Mouse (Mus musculus): ENCODE measurements around the gene Bod1l. TPM values are rescaled to one million over a fixed set of nuclear protein-coding genes. Genes with fewer than 3 reads are reported as not detected.
A peak's percentile ranks its signal among the peaks of the same experiment; 100 is the strongest.

The Bod1l gene
- polyA plus RNA-seq, 1 experiment from 2014 or later = 35.3 TPM

- Histone ChIP-seq H3K9ac (replicated peaks; ENCODE audit: low read depth, low read length) (no peak within 1 kb of the TSS), H3K36me3 (ENCODE audit: control insufficient read depth, insufficient read depth, low read length) (no peaks in the 10 kb centered on the region), H3K27me3 (ENCODE audit: control insufficient read depth, insufficient read depth, low read length) (peaks cover 73% of the 10 kb centered on the region), H3K4me3 (ENCODE audit: low read depth, low read length) (peak within 1 kb of the TSS; percentile 23), H3K4me1 (ENCODE audit: control insufficient read depth, insufficient read depth, low read length) (peaks cover 19% of the 10 kb centered on the region), H3K27ac (ENCODE audit: low read depth, low read length) (no peak within 1 kb of the TSS), H3K4me2 (ENCODE audit: low read depth, low read length) (peak within 1 kb of the TSS; percentile 37), H3K9me3 (ENCODE audit: control insufficient read depth, low read length) (no peaks in the 10 kb centered on the region)
- peak; percentile 14; the same call in 1 of the 2 replicates for ATAC-seq (ENCODE audit: low read depth)
- WGBS = under 1% methylated on average over 77 of the region's 79 CpGs
Measured at GRCm38 (mm10) chr5:41763731-41764721, 80.1 kb downstream of the Bod1l start, which contains the start of gene Nkx3-2. Nkx3-2 (minus strand) TSS chr5:41764501.

- Histone ChIP-seq H3K9ac (replicated peaks; ENCODE audit: low read depth, low read length) (no peak overlapping the region), H3K4me3 (ENCODE audit: low read depth, low read length) (peak overlapping the region; percentile 23), H3K4me2 (ENCODE audit: low read depth, low read length) (peak overlapping the region; percentile 37), H3K27me3 (ENCODE audit: control insufficient read depth, insufficient read depth, low read length) (peaks cover 74% of the 10 kb centered on the region), H3K4me1 (ENCODE audit: control insufficient read depth, insufficient read depth, low read length) (peaks cover 19% of the 10 kb centered on the region), H3K9me3 (ENCODE audit: control insufficient read depth, low read length) (no peaks in the 10 kb centered on the region), H3K27ac (ENCODE audit: low read depth, low read length) (no peak overlapping the region), H3K36me3 (ENCODE audit: control insufficient read depth, insufficient read depth, low read length) (no peaks in the 10 kb centered on the region)
- WGBS = under 1% methylated on average over 41 of the region's 41 CpGs
- 0 out of 2 replicates have a peak, but pooled peaks have one; percentile 13 for ATAC-seq (ENCODE audit: low read depth)
Measured at GRCm38 (mm10) chr5:41762947-41763730, 81.0 kb downstream of the Bod1l start.

- no peak overlapping the region for H3K4me3 ChIP-seq (ENCODE audit: low read depth, low read length)
- H3K36me3 ChIP-seq (ENCODE audit: control insufficient read depth, insufficient read depth, low read length) = no peaks in the 10 kb centered on the region
- H3K27ac ChIP-seq (ENCODE audit: low read depth, low read length) = no peak overlapping the region
- H3K9ac ChIP-seq (replicated peaks; ENCODE audit: low read depth, low read length) = no peak overlapping the region
- H3K27me3 ChIP-seq (ENCODE audit: control insufficient read depth, insufficient read depth, low read length) = peaks cover 79% of the 10 kb centered on the region
- H3K4me2 ChIP-seq (ENCODE audit: low read depth, low read length) = no peak overlapping the region
- 2% methylated on average over 27 of the region's 27 CpGs for WGBS
- no peaks in the 10 kb centered on the region for H3K9me3 ChIP-seq (ENCODE audit: control insufficient read depth, low read length)
- ATAC-seq (ENCODE audit: low read depth) = no peak
- peaks cover 17% of the 10 kb centered on the region for H3K4me1 ChIP-seq (ENCODE audit: control insufficient read depth, insufficient read depth, low read length)
Measured at GRCm38 (mm10) chr5:41762141-41762946, 81.8 kb downstream of the Bod1l start.

GRCm38 (mm10) chr5:41761509-41762140 lies 82.5 kb downstream of the Bod1l start:
- WGBS = under 1% methylated on average over 56 of the region's 56 CpGs
- ATAC-seq (ENCODE audit: low read depth) = no peak
- Histone ChIP-seq H3K27me3 (ENCODE audit: control insufficient read depth, insufficient read depth, low read length) (peaks cover 81% of the 10 kb centered on the region), H3K4me3 (ENCODE audit: low read depth, low read length) (no peak overlapping the region), H3K4me2 (ENCODE audit: low read depth, low read length) (no peak overlapping the region), H3K27ac (ENCODE audit: low read depth, low read length) (no peak overlapping the region), H3K9me3 (ENCODE audit: control insufficient read depth, low read length) (no peaks in the 10 kb centered on the region), H3K9ac (replicated peaks; ENCODE audit: low read depth, low read length) (no peak overlapping the region), H3K36me3 (ENCODE audit: control insufficient read depth, insufficient read depth, low read length) (no peaks in the 10 kb centered on the region), H3K4me1 (ENCODE audit: control insufficient read depth, insufficient read depth, low read length) (peaks cover 14% of the 10 kb centered on the region)

- Histone ChIP-seq H3K4me1 (ENCODE audit: control insufficient read depth, insufficient read depth, low read length) (peaks cover 14% of the 10 kb centered on the region), H3K27ac (ENCODE audit: low read depth, low read length) (no peak overlapping the region), H3K36me3 (ENCODE audit: control insufficient read depth, insufficient read depth, low read length) (no peaks in the 10 kb centered on the region), H3K9ac (replicated peaks; ENCODE audit: low read depth, low read length) (no peak overlapping the region), H3K9me3 (ENCODE audit: control insufficient read depth, low read length) (no peaks in the 10 kb centered on the region), H3K4me3 (ENCODE audit: low read depth, low read length) (no peak overlapping the region), H3K4me2 (ENCODE audit: low read depth, low read length) (no peak overlapping the region), H3K27me3 (ENCODE audit: control insufficient read depth, insufficient read depth, low read length) (peaks cover 76% of the 10 kb centered on the region)
- WGBS = 2% methylated on average over 22 of the region's 22 CpGs
- ATAC-seq (ENCODE audit: low read depth) = no peak
Measured at GRCm38 (mm10) chr5:41760831-41761508, 83.1 kb downstream of the Bod1l start.

GRCm38 (mm10) chr5:41760071-41760470 lies 84.0 kb downstream of the Bod1l start:
- WGBS = 3% methylated on average over 8 of the region's 8 CpGs
- H3K4me1 ChIP-seq (ENCODE audit: control insufficient read depth, insufficient read depth, low read length) = peaks cover 14% of the 10 kb centered on the region
- peaks cover 77% of the 10 kb centered on the region for H3K27me3 ChIP-seq (ENCODE audit: control insufficient read depth, insufficient read depth, low read length)
- no peak for ATAC-seq (ENCODE audit: low read depth)
- no peak overlapping the region for H3K27ac ChIP-seq (ENCODE audit: low read depth, low read length)
- H3K4me3 ChIP-seq (ENCODE audit: low read depth, low read length) = no peak overlapping the region
- H3K9me3 ChIP-seq (ENCODE audit: control insufficient read depth, low read length) = no peaks in the 10 kb centered on the region
- no peak overlapping the region for H3K4me2 ChIP-seq (ENCODE audit: low read depth, low read length)
- H3K36me3 ChIP-seq (ENCODE audit: control insufficient read depth, insufficient read depth, low read length) = no peaks in the 10 kb centered on the region
- no peak overlapping the region for H3K9ac ChIP-seq (replicated peaks; ENCODE audit: low read depth, low read length)

- Histone ChIP-seq H3K9ac (replicated peaks; ENCODE audit: low read depth, low read length) (no peak overlapping the region), H3K9me3 (ENCODE audit: control insufficient read depth, low read length) (no peaks in the 10 kb centered on the region), H3K4me3 (ENCODE audit: low read depth, low read length) (no peak overlapping the region), H3K27me3 (ENCODE audit: control insufficient read depth, insufficient read depth, low read length) (peaks cover 75% of the 10 kb centered on the region), H3K27ac (ENCODE audit: low read depth, low read length) (no peak overlapping the region), H3K36me3 (ENCODE audit: control insufficient read depth, insufficient read depth, low read length) (no peaks in the 10 kb centered on the region), H3K4me2 (ENCODE audit: low read depth, low read length) (no peak overlapping the region), H3K4me1 (ENCODE audit: control insufficient read depth, insufficient read depth, low read length) (peaks cover 9% of the 10 kb centered on the region)
- 7% methylated on average over 19 of the region's 19 CpGs for WGBS
- ATAC-seq (ENCODE audit: low read depth) = no peak
Measured at GRCm38 (mm10) chr5:41758671-41759639, 85.2 kb downstream of the Bod1l start.
